Mouse (Mus musculus) embryonic facial prominence, embryonic 10.5 days (tissue): ENCODE measurements around the gene Icam1. TPM values are rescaled to one million over a fixed set of nuclear protein-coding genes. Genes with fewer than 3 reads are reported as not detected.

ENCODE experiments used
- DNase-seq: peaks from one replicate; pipeline ENCODE4 v3.0.0-alpha.2; 2017; ENCODE audit warnings: low spot score
- H3K27ac ChIP-seq: fragments of 300-500 bp; sonication (generic); replicated peaks from 2 replicates; pipeline ENCODE4 v1.5.1; 2016; ENCODE audit warnings: mild to moderate bottlenecking
- H3K27me3 ChIP-seq: fragments of 300-500 bp; sonication (generic); replicated peaks from 2 replicates; pipeline ENCODE4 v1.6.1; 2016; ENCODE audit warnings: low read depth, mild to moderate bottlenecking; ENCODE audit not compliant: poor library complexity, severe bottlenecking
- H3K36me3 ChIP-seq: fragments of 300-500 bp; sonication (generic); replicated peaks from 2 replicates; pipeline ENCODE4 v1.6.1; 2016; ENCODE audit warnings: mild to moderate bottlenecking, moderate library complexity
- H3K4me1 ChIP-seq: fragments of 300-500 bp; sonication (generic); 2 replicates; pipeline ENCODE4 v1.6.1; 2016
- H3K4me3 ChIP-seq: fragments of 300-500 bp; sonication (generic); 2 replicates; pipeline ENCODE4 v1.5.1; 2016; ENCODE audit warnings: mild to moderate bottlenecking, moderate library complexity
- H3K9me3 ChIP-seq: fragments of 300-500 bp; sonication (generic); 2 replicates; pipeline ENCODE4 v1.6.1; 2016; ENCODE audit warnings: mild to moderate bottlenecking
- WGBS: fragments of 180-500 bp; shearing (Covaris S2); methylation state at CpG from one replicate; pipeline ENCODE4 v1.1.7; 2016; 5-methylcytosine and 5-hydroxymethylcytosine counted together
- polyA plus RNA-seq: library from polyadenylated mRNA; unstranded; fragments of >200 nt; fragmentation: Nextera tagmentation; extraction: Ambion mirVana; gene quantifications from 2 replicates; pipeline ENCODE4 v1.2.1, GENCODE M21; 2016

The Icam1 gene
- polyA plus RNA-seq, 1 experiment from 2014 or later, result 5.9 TPM

GRCm38 (mm10) chr9:21014691-21015570 lies 854 bp upstream of the Icam1 start:
- WGBS, result 3% methylated on average over 29 of the region's 29 CpGs
- Histone ChIP-seq H3K9me3 (no peaks in the 10 kb centered on the region), H3K4me3 (peak overlapping the region; percentile 49), H3K4me1 (peaks cover 30% of the 10 kb centered on the region), H3K36me3 (no peaks in the 10 kb centered on the region), H3K27ac (peak overlapping the region; percentile 51; the same call in 1 of the 2 replicates), H3K27me3 (peaks cover 67% of the 10 kb centered on the region)
- peak; percentile 39 for DNase-seq

- Histone ChIP-seq H3K36me3 (no peaks in the 10 kb centered on the region), H3K27ac (no peak overlapping the region; the same call in 1 of the 2 replicates), H3K4me3 (peak overlapping the region; percentile 49), H3K4me1 (peaks cover 30% of the 10 kb centered on the region), H3K9me3 (no peaks in the 10 kb centered on the region), H3K27me3 (peaks cover 71% of the 10 kb centered on the region)
- WGBS, result 6% methylated on average over 17 of the region's 17 CpGs
- no peak for DNase-seq
These were observed 769 bp downstream of the Icam1 start for GRCm38 (mm10) chr9:21016331-21017176.

- Histone ChIP-seq H3K4me3 (peak overlapping the region; percentile 49), H3K27ac (no peak overlapping the region), H3K27me3 (peaks cover 76% of the 10 kb centered on the region), H3K9me3 (no peaks in the 10 kb centered on the region), H3K4me1 (peaks cover 27% of the 10 kb centered on the region), H3K36me3 (no peaks in the 10 kb centered on the region)
- 35% methylated on average over 4 of the region's 4 CpGs for WGBS
- no peak for DNase-seq
These were observed 1.4 kb downstream of the Icam1 start for GRCm38 (mm10) chr9:21017177-21017575.

GRCm38 (mm10) chr9:21018600-21018999 lies 2.8 kb downstream of the Icam1 start:
- Histone ChIP-seq H3K4me1 (peaks cover 25% of the 10 kb centered on the region), H3K4me3 (no peak overlapping the region), H3K36me3 (no peaks in the 10 kb centered on the region), H3K27ac (no peak overlapping the region), H3K27me3 (peaks cover 70% of the 10 kb centered on the region), H3K9me3 (no peaks in the 10 kb centered on the region)
- no peak for DNase-seq
- WGBS, result 74% methylated on average over 2 of the region's 2 CpGs

GRCm38 (mm10) chr9:21021363-21021762 lies 5.6 kb downstream of the Icam1 start:
- Histone ChIP-seq H3K9me3 (no peaks in the 10 kb centered on the region), H3K4me1 (peaks cover 7% of the 10 kb centered on the region), H3K27me3 (peaks cover 56% of the 10 kb centered on the region), H3K36me3 (no peaks in the 10 kb centered on the region), H3K27ac (no peak overlapping the region), H3K4me3 (no peak overlapping the region)
- DNase-seq, result no peak
- 72% methylated on average over 3 of the region's 3 CpGs for WGBS

- Histone ChIP-seq H3K27ac (no peak overlapping the region), H3K4me1 (peaks cover under 1% of the 10 kb centered on the region; the same call in 1 of the 2 replicates), H3K4me3 (no peak overlapping the region), H3K36me3 (no peaks in the 10 kb centered on the region), H3K27me3 (peaks cover 56% of the 10 kb centered on the region), H3K9me3 (no peaks in the 10 kb centered on the region)
- WGBS, result 65% methylated on average over 6 of the region's 6 CpGs
- DNase-seq, result no peak
These were observed 6.5 kb downstream of the Icam1 start for GRCm38 (mm10) chr9:21022288-21022687.

GRCm38 (mm10) chr9:21022726-21023125 lies 6.9 kb downstream of the Icam1 start:
- Histone ChIP-seq H3K4me3 (no peak overlapping the region), H3K27ac (no peak overlapping the region), H3K27me3 (peaks cover 56% of the 10 kb centered on the region), H3K36me3 (no peaks in the 10 kb centered on the region), H3K4me1 (no peaks in the 10 kb centered on the region), H3K9me3 (no peaks in the 10 kb centered on the region)
- DNase-seq, result no peak
- WGBS, result 84% methylated on average over 1 of the region's 1 CpGs

GRCm38 (mm10) chr9:21025258-21025810 lies 9.5 kb downstream of the Icam1 start:
- Histone ChIP-seq H3K36me3 (no peaks in the 10 kb centered on the region), H3K27me3 (peaks cover 59% of the 10 kb centered on the region), H3K27ac (no peak overlapping the region), H3K4me3 (no peak overlapping the region), H3K4me1 (peaks cover 21% of the 10 kb centered on the region), H3K9me3 (no peaks in the 10 kb centered on the region)
- 74% methylated on average over 19 of the region's 19 CpGs for WGBS
- DNase-seq, result no peak

- 0 out of 2 replicates have a peak overlapping the region, but pooled peaks have one; percentile 1 for H3K4me3 ChIP-seq
- no peaks in the 10 kb centered on the region for H3K36me3 ChIP-seq
- no peaks in the 10 kb centered on the region for H3K9me3 ChIP-seq
- H3K27me3 ChIP-seq, result peaks cover 72% of the 10 kb centered on the region
- no peak overlapping the region for H3K27ac ChIP-seq
- DNase-seq, result no peak
- peaks cover 35% of the 10 kb centered on the region for H3K4me1 ChIP-seq
- 82% methylated on average over 12 of the region's 12 CpGs for WGBS
These were observed 11.1 kb downstream of the Icam1 start for GRCm38 (mm10) chr9:21026849-21027248.

- no peak overlapping the region for H3K4me3 ChIP-seq
- DNase-seq, result no peak
- no peak overlapping the region for H3K27ac ChIP-seq
- H3K4me1 ChIP-seq, result peaks cover 45% of the 10 kb centered on the region
- WGBS, result 67% methylated on average over 8 of the region's 8 CpGs
- no peaks in the 10 kb centered on the region for H3K9me3 ChIP-seq
- no peaks in the 10 kb centered on the region for H3K36me3 ChIP-seq
- peaks cover 79% of the 10 kb centered on the region for H3K27me3 ChIP-seq
These were observed 12.0 kb downstream of the Icam1 start for GRCm38 (mm10) chr9:21027774-21028290.

GRCm38 (mm10) chr9:21028560-21029110 lies 12.8 kb downstream of the Icam1 start:
- Histone ChIP-seq H3K4me1 (peaks cover 53% of the 10 kb centered on the region), H3K27me3 (peaks cover 87% of the 10 kb centered on the region), H3K36me3 (no peaks in the 10 kb centered on the region), H3K4me3 (0 out of 2 replicates have a peak overlapping the region, but pooled peaks have one; percentile 57), H3K27ac (no peak overlapping the region), H3K9me3 (no peaks in the 10 kb centered on the region)
- DNase-seq, result no peak
- 72% methylated on average over 6 of the region's 6 CpGs for WGBS
